9 mouse cellular contexts compared by ENCODE assay signal in the genomic region with DNA sequence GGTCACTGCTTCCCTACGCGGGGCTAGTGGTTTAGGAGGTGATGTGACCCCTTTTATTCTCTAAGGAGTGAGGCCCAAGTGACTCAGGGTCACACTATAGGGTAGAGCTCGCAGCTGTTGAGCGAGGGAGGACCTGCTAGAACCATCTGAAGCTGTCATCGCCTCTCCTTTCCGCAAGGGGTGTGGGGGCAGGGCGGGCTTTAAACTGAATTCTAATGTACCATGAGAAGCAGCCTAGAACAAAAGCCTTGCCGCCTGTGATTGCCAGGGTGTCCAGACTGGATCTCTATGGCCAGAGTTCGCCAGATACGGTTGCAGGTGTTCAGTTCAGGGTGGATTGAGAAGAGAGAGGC. TPM values are rescaled to one million over a fixed set of nuclear protein-coding genes. Genes with fewer than 3 reads are reported as not detected.
DNase-seq lines count a peak whose midpoint lies in the region; ATAC-seq lines count a peak whose summit lies in the region.
"Had no signal": no experiment of that assay in that cellular context is flagged by ENCODE, and none has a peak within 500 bp of the region (broad histone marks: within the 10 kb centered on the region; RNA-seq: fewer than 3 reads in every experiment).

No protein-coding gene starts in this region.

- no peaks in the 10 kb centered on the region for H3K9me3 ChIP-seq in embryonic facial prominence, embryonic 12.5 days
- H3K9me3 ChIP-seq in hindbrain, embryonic 14.5 days (ENCODE audit: control insufficient read depth, low read length), result no peaks in the 10 kb centered on the region
- H3K9me3 ChIP-seq in liver, embryonic 11.5 days (ENCODE audit: control insufficient read depth, low read length), result no peaks in the 10 kb centered on the region
- no peaks in the 10 kb centered on the region for H3K9me3 ChIP-seq in neural tube, embryonic 13.5 days

- H3K27ac ChIP-seq in embryonic facial prominence, embryonic 12.5 days, result peak overlapping the region; percentile 94
- H3K27ac ChIP-seq in hindbrain, embryonic 14.5 days, result peak overlapping the region; percentile 100
- H3K27ac ChIP-seq in liver, embryonic 11.5 days (ENCODE audit: low read depth, low read length), result no peak overlapping the region
- peak overlapping the region; percentile 100 for H3K27ac ChIP-seq in neural tube, embryonic 13.5 days (replicated peaks)

- peaks cover 32% of the 10 kb centered on the region for H3K4me1 ChIP-seq in embryonic facial prominence, embryonic 12.5 days
- H3K4me1 ChIP-seq in hindbrain, embryonic 14.5 days (replicated peaks; ENCODE audit: control insufficient read depth, insufficient read depth, low read length), result peaks cover 36% of the 10 kb centered on the region
- H3K4me1 ChIP-seq in liver, embryonic 11.5 days (replicated peaks; ENCODE audit: control insufficient read depth, insufficient read depth, low read length), result peaks cover 18% of the 10 kb centered on the region
- peaks cover 48% of the 10 kb centered on the region for H3K4me1 ChIP-seq in neural tube, embryonic 13.5 days (replicated peaks)

- no peaks in the 10 kb centered on the region for H3K36me3 ChIP-seq in embryonic facial prominence, embryonic 12.5 days
- peaks cover 18% of the 10 kb centered on the region for H3K36me3 ChIP-seq in hindbrain, embryonic 14.5 days (replicated peaks; ENCODE audit: control insufficient read depth, insufficient read depth)
- H3K36me3 ChIP-seq in liver, embryonic 11.5 days (ENCODE audit: control insufficient read depth, insufficient read depth, low read length), result no peaks in the 10 kb centered on the region
- peaks cover 9% of the 10 kb centered on the region for H3K36me3 ChIP-seq in neural tube, embryonic 13.5 days

- H3K27me3 ChIP-seq in embryonic facial prominence, embryonic 12.5 days, result no peaks in the 10 kb centered on the region
- no peaks in the 10 kb centered on the region for H3K27me3 ChIP-seq in hindbrain, embryonic 14.5 days (ENCODE audit: control insufficient read depth, insufficient read depth, low read length)
- H3K27me3 ChIP-seq in liver, embryonic 11.5 days (replicated peaks; ENCODE audit: control insufficient read depth, insufficient read depth, low read length), result peaks cover 54% of the 10 kb centered on the region
- no peaks in the 10 kb centered on the region for H3K27me3 ChIP-seq in neural tube, embryonic 13.5 days
- H3K27me3 ChIP-seq: CH12.LX had no signal

- peak; percentile 94 for DNase-seq in cerebellum, postnatal 10 days
- peak; percentile 79 for DNase-seq in CD4-positive, CD25-positive, alpha-beta regulatory T cell, adult 2 months (ENCODE audit: low read depth, low spot score)
- peak; percentile 81 for DNase-seq in hindbrain, embryonic 14.5 days (ENCODE audit: low spot score)
- DNase-seq in liver, embryonic 11.5 days (ENCODE audit: low spot score), result peak; percentile 54
- no peak for DNase-seq in yolk sac, embryonic 10.5 days (ENCODE audit: low spot score)

- peak overlapping the region; percentile 46; the same call in 1 of the 2 replicates for H3K9ac ChIP-seq in embryonic facial prominence, embryonic 12.5 days
- peak overlapping the region; percentile 100 for H3K9ac ChIP-seq in hindbrain, embryonic 14.5 days
- peak overlapping the region; percentile 1; the same call in 1 of the 2 replicates for H3K9ac ChIP-seq in liver, embryonic 11.5 days (ENCODE audit: low read depth, low read length)
- H3K9ac ChIP-seq in neural tube, embryonic 13.5 days, result peak overlapping the region; percentile 100

- WGBS in embryonic facial prominence, embryonic 12.5 days, result under 1% methylated on average over 10 of the region's 10 CpGs
- under 1% methylated on average over 10 of the region's 10 CpGs for WGBS in hindbrain, embryonic 14.5 days
- 6% methylated on average over 10 of the region's 10 CpGs for WGBS in liver, embryonic 11.5 days
- WGBS in neural tube, embryonic 13.5 days, result 2% methylated on average over 10 of the region's 10 CpGs

- peak overlapping the region; percentile 63 for H3K4me3 ChIP-seq in embryonic facial prominence, embryonic 12.5 days
- H3K4me3 ChIP-seq in hindbrain, embryonic 14.5 days (replicated peaks; ENCODE audit: low read length), result peak overlapping the region; percentile 89
- peak overlapping the region; percentile 66 for H3K4me3 ChIP-seq in liver, embryonic 11.5 days (ENCODE audit: low read depth, low read length)
- H3K4me3 ChIP-seq in neural tube, embryonic 13.5 days, result peak overlapping the region; percentile 95

- ATAC-seq in cerebellum, adult (ENCODE audit: insufficient number of reproducible peaks, low FRiP score, low TSS enrichment), result no peak
- peak; percentile 38; the same call in 1 of the 2 replicates for ATAC-seq in embryonic facial prominence, embryonic 12.5 days (ENCODE audit: insufficient number of reproducible peaks, insufficient read depth, low FRiP score, low TSS enrichment)
- ATAC-seq in hindbrain, embryonic 14.5 days (ENCODE audit: low FRiP score), result peak; percentile 32
- ATAC-seq in liver, embryonic 11.5 days (replicated peaks; ENCODE audit: low FRiP score), result no peak
- ATAC-seq in neural tube, embryonic 13.5 days (ENCODE audit: low read depth), result peak; percentile 36

- peak overlapping the region; percentile 78 for H3K4me2 ChIP-seq in embryonic facial prominence, embryonic 12.5 days (replicated peaks)
- peak overlapping the region; percentile 97 for H3K4me2 ChIP-seq in hindbrain, embryonic 14.5 days (replicated peaks)
- H3K4me2 ChIP-seq in liver, embryonic 11.5 days, result peak overlapping the region; percentile 91
- H3K4me2 ChIP-seq in neural tube, embryonic 13.5 days, result peak overlapping the region; percentile 89

RNA-seq across cellular contexts. Expression of gene Tubb2b, which starts 1.4 kb away (rescaled TPM):
- polyA plus RNA-seq in embryonic facial prominence, embryonic 12.5 days (2016; fragmentation: Nextera tagmentation; extraction: Ambion mirVana), result 66.5 and 77.7 TPM in 2 replicates
- polyA plus RNA-seq in hindbrain, embryonic 14.5 days (2014; fragmentation: Nextera tagmentation; extraction: Ambion mirVana), result 682 and 716 TPM in 2 replicates
- polyA plus RNA-seq in liver, embryonic 11.5 days (2014; fragmentation: Nextera tagmentation; extraction: Ambion mirVana), result 7.6 and 7.7 TPM in 2 replicates
- polyA plus RNA-seq in neural tube, embryonic 13.5 days (2015; fragmentation: Nextera tagmentation; extraction: Ambion mirVana), result 644 and 732 TPM in 2 replicates

RNA-seq across cellular contexts. Expression of gene Psmg4, which starts 31.1 kb away (rescaled TPM):
- 111 TPM in 2 replicates for polyA plus RNA-seq in embryonic facial prominence, embryonic 12.5 days (2016; fragmentation: Nextera tagmentation; extraction: Ambion mirVana)
- 73.3 and 87.0 TPM in 2 replicates for polyA plus RNA-seq in hindbrain, embryonic 14.5 days (2014; fragmentation: Nextera tagmentation; extraction: Ambion mirVana)
- 85.0 and 91.4 TPM in 2 replicates for polyA plus RNA-seq in liver, embryonic 11.5 days (2014; fragmentation: Nextera tagmentation; extraction: Ambion mirVana)
- 94.7 and 95.4 TPM in 2 replicates for polyA plus RNA-seq in neural tube, embryonic 13.5 days (2015; fragmentation: Nextera tagmentation; extraction: Ambion mirVana)

RNA-seq across cellular contexts. Expression of gene Tubb2a, which starts 53.9 kb away (rescaled TPM):
- polyA plus RNA-seq in embryonic facial prominence, embryonic 12.5 days (2016; fragmentation: Nextera tagmentation; extraction: Ambion mirVana), result 162 and 188 TPM in 2 replicates
- 2,565 and 2,873 TPM in 2 replicates for polyA plus RNA-seq in hindbrain, embryonic 14.5 days (2014; fragmentation: Nextera tagmentation; extraction: Ambion mirVana)
- polyA plus RNA-seq in liver, embryonic 11.5 days (2014; fragmentation: Nextera tagmentation; extraction: Ambion mirVana), result 81.0 and 87.9 TPM in 2 replicates
- polyA plus RNA-seq in neural tube, embryonic 13.5 days (2015; fragmentation: Nextera tagmentation; extraction: Ambion mirVana), result 1,875 and 2,016 TPM in 2 replicates

Comparison
In these comparisons a context has a peak if more than half of its experiments do, and no peak if none do; other contexts are left out.
1. ATAC-seq: peak in embryonic facial prominence, embryonic 12.5 days (single experiment), hindbrain, embryonic 14.5 days (single experiment) and neural tube, embryonic 13.5 days (single experiment); none in cerebellum, adult (single experiment) and liver, embryonic 11.5 days (single experiment).
2. H3K9ac ChIP-seq: peak in every context shown above with its lines; median percentile 100 in hindbrain, embryonic 14.5 days; 100 in neural tube, embryonic 13.5 days; 46 in embryonic facial prominence, embryonic 12.5 days; 1 in liver, embryonic 11.5 days.
3. Peak in every context shown above with its lines, with median percentiles within 50 percentile points of each other: H3K4me2 ChIP-seq and H3K4me3 ChIP-seq.